Mouse (Mus musculus) liver, adult (tissue): ENCODE measurements at regions not wholly inside any gene's neighbourhood (a gene's known extent, or its start where the extent isn't known, plus 50 kb on each side); places are given as distances from the start of the nearest gene placed in this dataset.

Experiments used
- GATA4 ChIP-seq: IDR thresholded peaks from 2 replicates; pipeline ENCODE4 v1.6.1; 2014; ENCODE audit warnings: mild to moderate bottlenecking, low read length; ENCODE audit not compliant: insufficient replicate concordance

DNA sequence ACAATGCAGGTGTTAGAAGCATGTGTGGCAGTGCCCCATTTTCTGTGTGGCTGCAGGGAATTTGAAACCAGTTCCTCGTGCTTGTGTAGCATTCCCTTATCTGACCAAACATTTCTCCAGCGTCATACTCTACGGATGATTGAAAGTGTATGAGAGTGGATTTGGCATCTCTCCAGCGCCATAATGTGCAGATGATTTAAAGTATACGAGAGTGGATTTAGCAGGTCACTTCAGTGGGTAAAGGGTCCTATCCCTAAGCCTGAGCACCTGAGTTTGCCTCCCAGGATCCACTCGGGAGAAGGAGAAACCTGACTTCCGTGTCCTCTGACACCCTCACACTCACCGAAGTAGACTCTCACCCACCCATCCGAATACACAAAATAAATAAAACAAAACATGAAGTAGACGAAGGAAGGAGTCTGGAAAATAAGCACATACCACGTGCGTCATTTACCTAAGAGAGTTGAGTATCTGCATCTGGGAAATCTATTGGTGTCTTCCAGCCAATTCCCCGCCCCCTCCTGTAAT is 54.2 kb upstream of the Atxn1 start:
- no peak for TF ChIP-seq GATA4

GRCm38 (mm10) chr13:46017742-46018141 is 52.9 kb upstream of the Atxn1 start:
- no peak for TF ChIP-seq GATA4

DNA sequence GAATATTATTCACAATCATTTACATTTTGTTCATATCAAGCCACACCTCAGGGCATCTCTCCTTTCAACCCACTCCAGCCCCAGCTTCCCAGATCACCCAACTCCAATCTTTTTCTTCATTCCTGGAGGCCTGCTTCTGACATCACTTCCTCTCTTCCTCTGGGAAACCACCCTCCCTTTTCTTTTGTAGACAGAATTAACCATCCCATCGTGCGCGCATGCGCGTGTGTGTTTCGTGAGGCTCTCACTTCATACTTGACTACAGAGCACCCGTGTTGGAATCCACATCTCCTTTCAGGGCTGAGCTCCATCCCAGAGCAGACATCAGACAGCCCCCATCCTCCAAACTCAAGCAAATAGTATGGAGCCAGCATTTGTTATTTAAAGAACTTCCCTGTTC is 50.4 kb upstream of the Atxn1 start:
- TF ChIP-seq GATA4 = no peak

- no peak for TF ChIP-seq GATA4
These were observed 49.8 kb upstream of the Atxn1 start for GRCm38 (mm10) chr13:46014637-46015036.
